Mouse (Mus musculus): ENCODE measurements around the gene Ppp1r2. TPM values are rescaled to one million over a fixed set of nuclear protein-coding genes. Genes with fewer than 3 reads are reported as not detected.
A peak's percentile ranks its signal among the peaks of the same experiment; 100 is the strongest.

Ppp1r2 gene
- polyA plus RNA-seq, 1 experiment from 2014 or later, result 94.9 TPM

- no peak overlapping the region for H3K4me2 ChIP-seq
- no peak overlapping the region for H3K4me3 ChIP-seq
- H3K4me1 ChIP-seq (replicated peaks), result no peaks in the 10 kb centered on the region
- no peak for ATAC-seq (replicated peaks; ENCODE audit: insufficient number of reproducible peaks, insufficient read depth, low FRiP score, low read depth)
- no peaks in the 10 kb centered on the region for H3K36me3 ChIP-seq
- no peaks in the 10 kb centered on the region for H3K9me3 ChIP-seq (replicated peaks)
- no peak overlapping the region for H3K9ac ChIP-seq
- no peak overlapping the region for H3K27ac ChIP-seq
- H3K27me3 ChIP-seq, result no peaks in the 10 kb centered on the region
- WGBS, result 60% methylated on average over 5 of the region's 5 CpGs
These were observed 30.3 kb upstream of the Ppp1r2 start for GRCm38 (mm10) chr16:31305199-31305919.

GRCm38 (mm10) chr16:31303276-31303675 is 28.2 kb upstream of the Ppp1r2 start:
- Histone ChIP-seq H3K36me3 (no peaks in the 10 kb centered on the region), H3K9me3 (replicated peaks) (no peaks in the 10 kb centered on the region), H3K4me1 (replicated peaks) (peaks cover 7% of the 10 kb centered on the region; the same call in 1 of the 2 replicates), H3K4me2 (no peak overlapping the region), H3K27me3 (no peaks in the 10 kb centered on the region), H3K9ac (no peak overlapping the region), H3K27ac (no peak overlapping the region), H3K4me3 (no peak overlapping the region)
- no peak for ATAC-seq (replicated peaks; ENCODE audit: insufficient number of reproducible peaks, insufficient read depth, low FRiP score, low read depth)
- WGBS, result 68% methylated on average over 10 of the region's 10 CpGs

GRCm38 (mm10) chr16:31300883-31301532 is 25.9 kb upstream of the Ppp1r2 start:
- no peak overlapping the region for H3K4me3 ChIP-seq
- 79% methylated on average over 6 of the region's 6 CpGs for WGBS
- ATAC-seq (replicated peaks; ENCODE audit: insufficient number of reproducible peaks, insufficient read depth, low FRiP score, low read depth), result no peak

GRCm38 (mm10) chr16:31300467-31300866 is 25.4 kb upstream of the Ppp1r2 start:
- Histone ChIP-seq H3K4me3 (no peak overlapping the region), H3K9ac (no peak overlapping the region), H3K27me3 (no peaks in the 10 kb centered on the region), H3K27ac (no peak overlapping the region), H3K36me3 (no peaks in the 10 kb centered on the region), H3K9me3 (replicated peaks) (no peaks in the 10 kb centered on the region), H3K4me1 (replicated peaks) (peaks cover 7% of the 10 kb centered on the region; the same call in 1 of the 2 replicates), H3K4me2 (no peak overlapping the region)
- ATAC-seq (replicated peaks; ENCODE audit: insufficient number of reproducible peaks, insufficient read depth, low FRiP score, low read depth), result no peak
- 63% methylated on average over 7 of the region's 7 CpGs for WGBS

More at GRCm38 (mm10) chr16:31300883-31301532, 25.9 kb upstream of the Ppp1r2 start:
- Histone ChIP-seq H3K9ac (no peak overlapping the region), H3K9me3 (replicated peaks) (no peaks in the 10 kb centered on the region), H3K27ac (no peak overlapping the region), H3K27me3 (no peaks in the 10 kb centered on the region), H3K4me2 (no peak overlapping the region), H3K36me3 (no peaks in the 10 kb centered on the region), H3K4me1 (replicated peaks) (peaks cover 7% of the 10 kb centered on the region; the same call in 1 of the 2 replicates)

- Histone ChIP-seq H3K27me3 (no peaks in the 10 kb centered on the region), H3K36me3 (no peaks in the 10 kb centered on the region), H3K9ac (no peak overlapping the region), H3K27ac (no peak overlapping the region), H3K4me3 (no peak overlapping the region), H3K9me3 (replicated peaks) (no peaks in the 10 kb centered on the region), H3K4me1 (replicated peaks) (peaks cover 7% of the 10 kb centered on the region; the same call in 1 of the 2 replicates), H3K4me2 (no peak overlapping the region)
- ATAC-seq (replicated peaks; ENCODE audit: insufficient number of reproducible peaks, insufficient read depth, low FRiP score, low read depth), result no peak
- WGBS, result 62% methylated on average over 3 of the region's 3 CpGs
These were observed 24.9 kb upstream of the Ppp1r2 start for GRCm38 (mm10) chr16:31299960-31300353.

GRCm38 (mm10) chr16:31299164-31299959 is 24.3 kb upstream of the Ppp1r2 start:
- H3K4me3 ChIP-seq, result no peak overlapping the region
- peaks cover 7% of the 10 kb centered on the region; the same call in 1 of the 2 replicates for H3K4me1 ChIP-seq (replicated peaks)
- H3K36me3 ChIP-seq, result no peaks in the 10 kb centered on the region
- WGBS, result 58% methylated on average over 11 of the region's 11 CpGs
- no peak overlapping the region for H3K27ac ChIP-seq
- H3K9me3 ChIP-seq (replicated peaks), result no peaks in the 10 kb centered on the region
- no peaks in the 10 kb centered on the region for H3K27me3 ChIP-seq
- ATAC-seq (replicated peaks; ENCODE audit: insufficient number of reproducible peaks, insufficient read depth, low FRiP score, low read depth), result no peak
- H3K9ac ChIP-seq, result no peak overlapping the region
- H3K4me2 ChIP-seq, result no peak overlapping the region

GRCm38 (mm10) chr16:31297113-31297512 is 22.0 kb upstream of the Ppp1r2 start:
- WGBS, result 80% methylated on average over 7 of the region's 7 CpGs
- no peak for ATAC-seq (replicated peaks; ENCODE audit: insufficient number of reproducible peaks, insufficient read depth, low FRiP score, low read depth)
- Histone ChIP-seq H3K4me3 (no peak overlapping the region), H3K9me3 (replicated peaks) (no peaks in the 10 kb centered on the region), H3K9ac (no peak overlapping the region), H3K27ac (no peak overlapping the region), H3K27me3 (no peaks in the 10 kb centered on the region), H3K36me3 (no peaks in the 10 kb centered on the region), H3K4me1 (replicated peaks) (peaks cover 10% of the 10 kb centered on the region), H3K4me2 (no peak overlapping the region)

- ATAC-seq (replicated peaks; ENCODE audit: insufficient number of reproducible peaks, insufficient read depth, low FRiP score, low read depth), result no peak
- no peak overlapping the region for H3K27ac ChIP-seq
- WGBS, result 64% methylated on average over 4 of the region's 4 CpGs
- no peaks in the 10 kb centered on the region for H3K27me3 ChIP-seq
- no peak overlapping the region for H3K4me2 ChIP-seq
- H3K4me1 ChIP-seq (replicated peaks), result peaks cover 22% of the 10 kb centered on the region
- H3K9ac ChIP-seq, result no peak overlapping the region
- no peaks in the 10 kb centered on the region for H3K9me3 ChIP-seq (replicated peaks)
- H3K4me3 ChIP-seq, result no peak overlapping the region
- H3K36me3 ChIP-seq, result no peaks in the 10 kb centered on the region
These were observed 18.7 kb upstream of the Ppp1r2 start for GRCm38 (mm10) chr16:31293761-31294160.

- Histone ChIP-seq H3K4me1 (replicated peaks) (peaks cover 26% of the 10 kb centered on the region), H3K27ac (peak overlapping the region; percentile 96), H3K4me2 (peak overlapping the region; percentile 49), H3K9me3 (replicated peaks) (no peaks in the 10 kb centered on the region), H3K4me3 (no peak overlapping the region), H3K9ac (no peak overlapping the region), H3K36me3 (no peaks in the 10 kb centered on the region), H3K27me3 (no peaks in the 10 kb centered on the region)
- peak; percentile 20; the same call in 1 of the 2 replicates for ATAC-seq (replicated peaks; ENCODE audit: insufficient number of reproducible peaks, insufficient read depth, low FRiP score, low read depth)
- 31% methylated on average over 7 of the region's 7 CpGs for WGBS
These were observed 15.8 kb upstream of the Ppp1r2 start for GRCm38 (mm10) chr16:31290751-31291365.

- ATAC-seq (replicated peaks; ENCODE audit: insufficient number of reproducible peaks, insufficient read depth, low FRiP score, low read depth), result peak; percentile 90
- Histone ChIP-seq H3K9ac (no peak overlapping the region), H3K4me3 (no peak overlapping the region), H3K4me1 (replicated peaks) (peaks cover 26% of the 10 kb centered on the region), H3K27me3 (no peaks in the 10 kb centered on the region), H3K36me3 (no peaks in the 10 kb centered on the region), H3K27ac (peak overlapping the region; percentile 96), H3K4me2 (peak overlapping the region; percentile 49), H3K9me3 (replicated peaks) (no peaks in the 10 kb centered on the region)
- 9% methylated on average over 10 of the region's 10 CpGs for WGBS
These were observed 15.2 kb upstream of the Ppp1r2 start for GRCm38 (mm10) chr16:31290281-31290680.

- Histone ChIP-seq H3K9me3 (replicated peaks) (no peaks in the 10 kb centered on the region), H3K27me3 (no peaks in the 10 kb centered on the region), H3K27ac (no peak overlapping the region), H3K36me3 (no peaks in the 10 kb centered on the region), H3K4me3 (no peak overlapping the region), H3K9ac (no peak overlapping the region), H3K4me2 (no peak overlapping the region), H3K4me1 (replicated peaks) (peaks cover 26% of the 10 kb centered on the region)
- no peak for ATAC-seq (replicated peaks; ENCODE audit: insufficient number of reproducible peaks, insufficient read depth, low FRiP score, low read depth)
- 62% methylated on average over 3 of the region's 3 CpGs for WGBS
These were observed 12.6 kb upstream of the Ppp1r2 start for GRCm38 (mm10) chr16:31287712-31288111.

Data from heart, embryonic 15.5 days (tissue).